Mouse (Mus musculus): ENCODE data around the gene Cpne4. TPM values are rescaled to one million over a fixed set of nuclear protein-coding genes. Genes with fewer than 3 reads are reported as not detected.

Cpne4 gene
- polyA plus RNA-seq, 1 experiment from 2014 or later: 0.10 TPM

DNA sequence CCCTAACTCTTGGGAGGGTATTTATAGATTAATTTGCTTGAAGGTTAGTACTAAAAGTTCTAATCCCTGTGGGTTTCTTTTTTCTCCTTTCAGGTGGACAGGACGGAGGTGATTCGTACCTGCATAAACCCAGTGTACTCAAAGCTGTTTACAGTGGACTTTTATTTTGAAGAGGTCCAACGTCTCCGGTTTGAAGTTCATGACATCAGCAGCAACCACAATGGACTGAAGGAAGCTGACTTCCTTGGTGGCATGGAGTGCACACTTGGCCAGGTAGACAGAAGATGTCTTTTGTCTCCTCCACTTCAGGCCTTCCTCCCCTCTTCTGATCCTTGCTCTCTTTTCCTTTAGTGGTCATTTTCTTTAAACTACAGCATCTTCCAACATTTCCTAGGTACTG lies 325.5 kb downstream of the Cpne4 start:
- no peak for TF ChIP-seq CTCF (IDR thresholded peaks at IDR 0.05)
- POLR2A ChIA-PET: no interaction called here
- no peak for ATAC-seq
- no peaks in the 10 kb centered on the region for H3K27me3 ChIP-seq
- in situ Hi-C loops (cut with MboI; ENCODE audit: low pct_unique_long_range_greater_than_20kb): no loop called here
- DNase-seq (ENCODE audit: low read depth, low spot score): no peak
- CTCF ChIA-PET: no interaction called here

DNA sequence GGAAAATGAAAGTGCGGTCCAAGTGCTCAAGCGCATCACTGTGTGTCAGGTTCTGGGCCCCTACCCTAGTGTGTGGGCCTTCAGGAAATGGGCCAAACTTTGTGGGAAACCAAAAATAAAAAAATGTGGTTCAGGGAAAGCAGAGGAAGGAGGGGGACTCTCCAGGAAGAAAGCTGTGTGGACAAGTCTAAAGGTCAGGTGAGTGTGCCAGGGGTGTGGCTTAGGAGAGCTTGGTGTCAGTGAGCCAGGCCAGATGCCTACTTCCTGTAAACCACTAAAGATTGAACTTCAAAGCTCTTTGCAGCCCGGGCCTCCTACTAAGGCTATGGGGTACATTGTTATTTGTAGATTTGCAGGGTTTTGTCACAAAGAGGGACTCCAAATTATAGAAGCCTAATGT lies 327.1 kb downstream of the Cpne4 start:
- no peak for ATAC-seq
- CTCF ChIA-PET: no interaction called here
- no peaks in the 10 kb centered on the region for H3K27me3 ChIP-seq
- TF ChIP-seq CTCF (IDR thresholded peaks at IDR 0.05): no peak
- POLR2A ChIA-PET: no interaction called here
- in situ Hi-C loops (cut with MboI; ENCODE audit: low pct_unique_long_range_greater_than_20kb): no loop called here
- no peak for DNase-seq (ENCODE audit: low read depth, low spot score)

DNA sequence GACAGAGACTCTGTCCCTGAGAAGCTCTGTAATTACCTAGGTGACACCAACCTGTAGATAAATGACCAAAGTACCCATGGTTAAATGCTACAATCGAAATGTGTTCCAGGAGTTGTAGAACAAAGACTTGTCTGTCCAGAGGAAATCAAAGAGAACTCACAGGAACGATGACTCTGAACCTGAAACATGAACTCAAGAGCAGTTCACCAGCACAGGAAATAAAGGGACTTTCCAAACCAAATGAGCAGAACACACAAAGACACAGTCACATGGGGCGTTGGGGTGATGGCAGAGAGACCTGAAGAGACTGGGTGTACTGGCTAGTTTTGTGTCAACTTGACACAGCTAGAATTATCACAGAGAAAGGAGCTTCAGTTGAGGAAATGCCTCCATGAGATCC lies 329.9 kb downstream of the Cpne4 start:
- no peak for TF ChIP-seq CTCF (IDR thresholded peaks at IDR 0.05)
- POLR2A ChIA-PET: no interaction called here
- CTCF ChIA-PET: no interaction called here
- in situ Hi-C loops (cut with MboI; ENCODE audit: low pct_unique_long_range_greater_than_20kb): no loop called here
- DNase-seq (ENCODE audit: low read depth, low spot score) (no peak), ATAC-seq (no peak)
- no peaks in the 10 kb centered on the region for H3K27me3 ChIP-seq

DNA sequence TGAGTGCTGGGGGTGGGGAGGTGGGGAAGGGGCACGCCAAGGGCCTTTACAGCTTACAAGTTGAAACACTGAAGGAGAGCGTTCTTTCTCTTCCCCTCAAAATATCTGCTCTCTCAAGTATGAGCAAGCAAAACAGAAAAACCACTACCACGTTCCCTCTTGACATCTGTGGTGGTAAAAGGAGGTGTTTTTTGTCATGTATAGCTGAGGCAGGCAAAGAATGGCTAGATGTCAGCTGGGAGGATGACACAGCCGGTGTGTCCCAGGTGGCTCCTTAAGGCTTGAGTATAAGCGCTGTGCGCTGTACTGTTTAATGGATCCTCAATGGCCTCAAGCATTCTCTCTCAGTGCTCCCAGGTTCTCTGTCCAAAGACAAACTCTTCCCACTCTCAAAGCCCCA lies 331.5 kb downstream of the Cpne4 start:
- DNase-seq (ENCODE audit: low read depth, low spot score) (no peak), ATAC-seq (no peak)
- no peaks in the 10 kb centered on the region for H3K27me3 ChIP-seq
- CTCF ChIA-PET: no interaction called here
- POLR2A ChIA-PET: no interaction called here
- in situ Hi-C loops (cut with MboI; ENCODE audit: low pct_unique_long_range_greater_than_20kb): no loop called here
- no peak for TF ChIP-seq CTCF (IDR thresholded peaks at IDR 0.05)

DNA sequence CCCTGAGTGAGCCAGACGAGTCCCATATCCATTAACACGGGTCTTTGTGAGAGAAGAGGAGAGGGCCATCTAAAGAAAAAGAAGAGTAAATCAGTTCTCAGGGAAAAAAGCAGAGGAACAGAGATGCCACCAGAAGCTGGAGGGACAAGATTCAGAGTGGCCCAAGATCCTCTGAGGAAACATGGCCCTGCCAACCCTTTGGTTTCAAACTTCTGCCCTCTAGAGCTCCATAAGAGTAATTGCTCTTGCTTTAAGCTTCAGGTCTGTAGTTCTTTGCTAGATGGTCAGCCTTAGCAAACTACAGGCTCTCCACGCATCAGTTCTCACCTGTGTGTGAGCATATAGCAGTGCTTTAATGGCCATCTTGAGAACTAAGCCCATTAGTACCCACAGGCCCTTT lies 343.4 kb downstream of the Cpne4 start:
- in situ Hi-C loops (cut with MboI; ENCODE audit: low pct_unique_long_range_greater_than_20kb): loop anchor here (10.0 kb wide), 1 partner anchor 164 kb away; the partner anchor contains the start of gene Mrpl3
- no peaks in the 10 kb centered on the region for H3K27me3 ChIP-seq
- peak; percentile 15 for TF ChIP-seq CTCF (IDR thresholded peaks at IDR 0.05)
- DNase-seq (ENCODE audit: low read depth, low spot score): no peak
- ChIA-PET POLR2A (no interaction called here), CTCF (no interaction called here)
- no peak for ATAC-seq

DNA sequence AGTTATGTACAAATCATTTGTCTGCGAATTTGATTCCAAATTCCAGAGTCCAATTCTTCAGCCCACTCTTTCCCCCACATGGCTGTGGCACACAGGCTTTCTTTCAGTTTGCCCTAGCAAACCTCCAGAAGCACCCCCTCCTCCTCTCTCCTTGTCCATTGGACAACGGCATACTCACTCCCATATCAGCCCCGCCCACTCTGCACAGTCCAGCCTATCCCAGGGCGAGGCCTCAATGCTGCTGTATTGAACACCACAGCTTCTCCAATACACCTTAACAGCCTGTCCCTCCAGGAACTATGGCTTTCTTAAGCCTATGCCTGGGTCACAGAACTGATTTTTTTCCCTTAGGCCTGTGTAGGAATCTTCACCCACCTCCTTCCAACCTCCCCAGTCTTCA lies 348.3 kb downstream of the Cpne4 start:
- POLR2A ChIA-PET: no interaction called here
- CTCF ChIA-PET: no interaction called here
- ATAC-seq (no peak), DNase-seq (ENCODE audit: low read depth, low spot score) (no peak)
- no peak for TF ChIP-seq CTCF (IDR thresholded peaks at IDR 0.05)
- H3K27me3 ChIP-seq: no peaks in the 10 kb centered on the region
- in situ Hi-C loops (cut with MboI; ENCODE audit: low pct_unique_long_range_greater_than_20kb): loop anchor here (10.0 kb wide), 1 partner anchor 159 kb away; the partner anchor contains the start of gene Mrpl3

DNA sequence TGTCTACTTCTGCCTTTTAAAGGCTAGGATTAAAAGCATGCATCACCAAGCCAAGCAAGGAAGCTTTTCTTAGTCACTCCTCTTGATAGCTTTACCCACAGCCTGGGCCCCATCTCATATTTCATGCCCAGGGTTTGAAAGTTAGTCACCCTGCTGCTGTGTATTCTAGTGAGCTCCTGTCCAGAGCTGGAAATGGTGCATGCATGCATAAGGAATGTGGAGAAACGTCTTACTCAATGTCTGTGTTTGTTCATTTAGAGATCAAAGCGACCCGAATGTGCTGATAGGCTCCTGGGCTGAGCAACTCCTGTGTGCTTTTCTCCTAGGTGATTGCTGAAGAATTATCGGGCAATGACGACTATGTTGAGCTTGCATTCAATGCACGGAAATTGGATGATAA lies 354.0 kb downstream of the Cpne4 start:
- ChIA-PET CTCF (interaction anchor here (2.1 kb wide), 1 partner anchor 20 kb away, joined by 4 read pairs; no protein-coding TSS in a partner anchor), POLR2A (no interaction called here)
- TF ChIP-seq CTCF (IDR thresholded peaks at IDR 0.05): no peak
- peak; percentile 77 for DNase-seq (ENCODE audit: low read depth, low spot score)
- in situ Hi-C loops (cut with MboI; ENCODE audit: low pct_unique_long_range_greater_than_20kb): no loop called here
- H3K27me3 ChIP-seq: no peaks in the 10 kb centered on the region
- ATAC-seq: peak; percentile 98

DNA sequence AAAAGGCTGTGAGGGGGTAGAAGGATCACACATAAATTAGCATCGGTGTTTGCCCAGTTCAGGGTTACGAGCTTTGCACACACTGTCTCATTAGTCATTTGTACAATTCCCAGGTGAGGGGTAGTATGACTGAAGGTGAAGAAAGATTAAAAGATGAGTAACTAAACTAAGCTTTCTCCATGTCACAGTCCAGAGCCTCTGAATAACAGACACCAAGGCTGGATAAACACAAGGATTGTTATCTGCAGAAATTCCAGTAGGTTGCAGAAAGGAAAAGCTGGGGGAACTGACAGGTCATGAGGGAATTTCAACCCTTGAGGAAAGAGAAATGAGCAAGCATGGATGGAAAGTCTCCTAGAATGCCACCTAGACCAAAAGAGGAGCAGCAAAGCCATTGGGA lies 354.7 kb downstream of the Cpne4 start:
- ChIA-PET POLR2A (interaction anchor here (0.7 kb wide), 1 partner anchor 326 kb away, joined by 8 read pairs; no protein-coding TSS in a partner anchor), CTCF (interaction anchor here (2.1 kb wide), 1 partner anchor 19 kb away, joined by 4 read pairs; no protein-coding TSS in a partner anchor)
- ATAC-seq (peak; percentile 66), DNase-seq (ENCODE audit: low read depth, low spot score) (peak; percentile 71)
- in situ Hi-C loops (cut with MboI; ENCODE audit: low pct_unique_long_range_greater_than_20kb): no loop called here
- TF ChIP-seq CTCF (IDR thresholded peaks at IDR 0.05): no peak
- no peaks in the 10 kb centered on the region for H3K27me3 ChIP-seq

DNA sequence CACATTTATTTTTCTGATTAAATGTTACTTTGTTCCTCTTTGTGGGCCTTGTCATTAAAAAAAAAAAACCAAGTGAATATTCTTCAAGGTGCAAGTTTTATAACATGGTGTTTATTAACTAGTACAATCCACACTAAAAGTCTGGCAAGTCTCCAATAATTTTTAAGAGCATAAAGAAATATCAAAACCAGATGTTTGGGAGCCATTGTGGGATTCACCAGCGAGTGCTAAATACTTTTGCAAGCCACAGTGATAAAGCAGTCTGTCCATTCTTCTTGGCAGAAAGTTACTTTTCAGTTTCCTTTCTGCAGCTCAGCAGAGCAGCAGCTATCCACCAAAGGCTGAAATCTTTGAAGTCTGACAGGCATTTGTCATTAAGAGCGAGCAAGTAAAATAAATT lies 365.6 kb downstream of the Cpne4 start:
- ChIA-PET POLR2A (no interaction called here), CTCF (no interaction called here)
- no peak for DNase-seq (ENCODE audit: low read depth, low spot score)
- TF ChIP-seq CTCF (IDR thresholded peaks at IDR 0.05): no peak
- no peak for ATAC-seq
- in situ Hi-C loops (cut with MboI; ENCODE audit: low pct_unique_long_range_greater_than_20kb): no loop called here
- H3K27me3 ChIP-seq: no peaks in the 10 kb centered on the region

DNA sequence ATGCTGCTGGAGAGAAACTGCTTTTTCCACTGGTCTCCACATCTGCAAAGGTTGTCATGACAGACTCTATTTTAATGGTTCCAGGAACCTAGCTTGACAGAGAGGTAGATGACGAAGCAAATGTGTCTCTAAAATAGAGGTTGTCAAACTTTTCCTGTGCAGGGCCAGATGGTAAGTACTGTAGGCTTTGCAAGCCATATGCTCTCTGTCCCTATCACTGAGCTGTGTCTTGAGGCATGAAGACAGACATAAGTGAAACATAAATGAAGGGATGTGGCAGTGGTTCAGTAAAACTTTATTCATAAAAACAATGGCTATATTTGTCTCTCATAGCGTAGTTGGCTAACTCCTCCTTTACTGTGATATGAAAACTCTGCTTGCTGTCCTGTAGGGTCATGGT lies 366.2 kb downstream of the Cpne4 start:
- H3K27me3 ChIP-seq: no peaks in the 10 kb centered on the region
- ChIA-PET POLR2A (no interaction called here), CTCF (no interaction called here)
- no peak for TF ChIP-seq CTCF (IDR thresholded peaks at IDR 0.05)
- no peak for ATAC-seq
- in situ Hi-C loops (cut with MboI; ENCODE audit: low pct_unique_long_range_greater_than_20kb): no loop called here
- DNase-seq (ENCODE audit: low read depth, low spot score): no peak

DNA sequence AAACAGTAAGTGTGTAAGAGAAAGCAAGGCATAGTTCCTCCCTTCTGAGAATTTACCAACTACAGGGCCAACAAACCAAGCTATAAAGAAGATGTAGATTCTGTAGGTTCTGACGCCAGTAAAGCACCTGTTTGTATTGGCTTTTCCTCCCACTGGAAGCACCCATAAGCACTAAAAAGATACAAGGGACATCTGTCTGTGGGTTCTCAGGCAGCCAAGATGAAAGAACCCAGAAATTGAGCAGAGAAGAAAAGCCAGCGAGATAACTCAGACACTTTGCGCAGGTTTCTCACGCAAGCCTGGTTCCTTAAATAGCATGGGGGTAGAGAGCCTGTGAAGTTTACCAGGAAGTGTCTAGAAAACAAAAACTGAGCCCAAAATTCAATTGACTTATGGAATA lies 374.1 kb downstream of the Cpne4 start:
- in situ Hi-C loops (cut with MboI; ENCODE audit: low pct_unique_long_range_greater_than_20kb): no loop called here
- no peaks in the 10 kb centered on the region for H3K27me3 ChIP-seq
- ChIA-PET CTCF (interaction anchor here (1.5 kb wide), 1 partner anchor 20 kb away, joined by 4 read pairs; no protein-coding TSS in a partner anchor), POLR2A (no interaction called here)
- DNase-seq (ENCODE audit: low read depth, low spot score) (no peak), ATAC-seq (no peak)
- TF ChIP-seq CTCF (IDR thresholded peaks at IDR 0.05): no peak

DNA sequence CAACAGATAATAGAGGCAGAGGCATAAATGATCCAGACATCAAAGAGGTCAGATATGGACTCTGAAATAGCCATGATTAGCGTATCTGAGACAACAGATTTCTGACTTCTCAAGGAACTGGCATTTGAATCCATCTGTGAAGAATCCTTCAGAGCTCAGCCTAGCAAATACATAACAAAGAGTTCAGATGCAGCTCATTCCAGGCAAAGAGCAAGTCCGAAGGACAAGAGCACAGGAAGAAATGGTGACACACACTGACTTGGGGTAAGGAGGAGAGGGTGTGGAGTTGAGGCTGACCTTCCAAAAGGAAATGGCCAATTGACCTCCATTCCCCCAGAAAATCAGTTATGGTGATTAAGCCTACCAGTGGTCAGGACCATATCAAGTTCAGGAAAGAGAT lies 375.0 kb downstream of the Cpne4 start:
- ChIA-PET CTCF (interaction anchor here (1.5 kb wide), 1 partner anchor 21 kb away, joined by 4 read pairs; no protein-coding TSS in a partner anchor), POLR2A (no interaction called here)
- in situ Hi-C loops (cut with MboI; ENCODE audit: low pct_unique_long_range_greater_than_20kb): no loop called here
- ATAC-seq (no peak), DNase-seq (ENCODE audit: low read depth, low spot score) (no peak)
- no peak for TF ChIP-seq CTCF (IDR thresholded peaks at IDR 0.05)
- no peaks in the 10 kb centered on the region for H3K27me3 ChIP-seq

Data from Patski (cell line).